Mouse (Mus musculus) brain, embryonic 14.5 days (tissue): Measurements from ENCODE around the gene Pak6.

Experiments used
- CTCF ChIP-seq: fragments of 200-500 bp; IDR thresholded peaks from 2 replicates; pipeline ENCODE4 v1.5.1; 2012; ENCODE audit warnings: inconsistent platforms, mild to moderate bottlenecking, moderate library complexity, borderline replicate concordance; ENCODE audit not compliant: insufficient read depth, insufficient read length; ENCODE audit errors: extremely low read depth
- POLR2A ChIP-seq: fragments of 200-500 bp; IDR thresholded peaks from 2 replicates; pipeline ENCODE4 v1.6.1; 2012; ENCODE audit warnings: mild to moderate bottlenecking, inconsistent platforms, borderline replicate concordance; ENCODE audit not compliant: poor library complexity, insufficient read depth, insufficient read length, severe bottlenecking; ENCODE audit errors: extremely low read depth

DNA sequence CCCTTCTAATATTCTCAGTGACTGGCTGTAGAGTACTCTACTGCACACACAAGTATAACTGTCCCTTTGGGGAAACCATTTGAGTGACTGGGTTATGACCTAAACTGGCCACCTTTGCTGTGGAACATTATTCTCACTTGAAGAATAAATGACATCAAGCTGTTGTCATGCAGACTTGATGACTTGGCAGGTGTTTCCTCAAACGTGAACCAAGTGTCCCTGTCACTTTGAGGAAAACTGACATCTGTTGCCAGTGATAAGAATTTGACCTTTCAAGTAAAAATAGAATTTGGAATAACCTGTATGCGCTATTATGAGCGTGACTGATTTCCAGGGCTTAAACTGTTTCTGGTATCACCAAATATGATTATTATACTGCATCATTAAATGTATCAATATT is 77.2 kb downstream of the Pak6 start:
- TF ChIP-seq CTCF (no peak), POLR2A (no peak)
